Mouse (Mus musculus): ENCODE results near the gene Smurf2.
"Not testable (repeated sequence)": the region's sequence is repeated elsewhere in the genome, so short reads cannot be mapped to it uniquely, and the experiment has no call there.

DNA sequence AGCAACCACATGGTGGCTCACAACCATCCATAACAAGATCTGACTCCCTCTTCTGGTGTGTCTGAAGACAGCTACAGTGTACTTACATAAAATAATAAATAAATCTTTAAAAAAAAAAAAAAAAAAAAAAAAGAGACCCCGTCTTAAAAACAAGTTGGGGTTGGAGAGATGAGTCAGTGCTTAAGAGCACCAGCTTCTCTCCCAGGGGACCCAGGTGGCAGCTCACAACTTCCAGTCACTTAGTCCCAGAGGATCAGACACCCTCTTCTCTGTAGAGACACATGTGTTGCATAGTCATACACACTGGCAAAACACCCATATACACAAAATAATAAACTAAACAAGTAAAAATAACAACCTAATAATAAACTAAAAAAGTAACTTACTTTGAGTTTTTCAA lies 113.1 kb downstream of the Smurf2 start:
- TF ChIP-seq POLR2A (IDR thresholded peaks at IDR 0.05; ENCODE audit: low read depth, low read length); CTCF (IDR thresholded peaks at IDR 0.05; ENCODE audit: borderline replicate concordance, insufficient read depth, low read length): not testable (repeated sequence)

Data from embryonic fibroblast, embryonic 13.5 days (primary cell).